Mouse (Mus musculus): ENCODE measurements at regions not wholly inside any gene's neighbourhood (a gene's known extent, or its start where the extent isn't known, plus 50 kb on each side); places are given as distances from the start of the nearest gene placed in this dataset.

DNA sequence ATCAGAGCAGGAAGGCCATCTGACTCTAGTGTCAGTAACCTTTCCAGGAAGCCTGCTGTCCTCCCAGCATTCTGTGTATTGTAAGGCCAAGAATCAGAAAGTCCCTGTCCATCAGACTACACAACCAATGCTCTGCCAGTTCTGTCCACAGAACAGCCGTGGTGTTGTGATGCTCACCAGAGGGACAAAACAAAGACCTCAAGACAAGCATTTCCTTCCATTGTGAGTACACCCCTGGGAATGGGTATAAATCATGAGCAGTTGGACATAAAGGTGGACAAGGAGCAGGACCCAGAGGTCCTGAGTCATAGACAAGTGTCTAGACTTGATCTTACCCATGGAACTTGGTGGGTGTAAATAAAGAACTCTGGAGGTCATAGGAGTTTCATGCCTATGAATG is 55.9 kb upstream of the Gadd45a start:
- Histone ChIP-seq H3K36me3 (no peaks in the 10 kb centered on the region), H3K9ac (no peak overlapping the region), H3K27me3 (peaks cover 12% of the 10 kb centered on the region; the same call in 1 of the 2 replicates), H3K9me3 (replicated peaks) (no peaks in the 10 kb centered on the region), H3K4me1 (replicated peaks) (peaks cover 7% of the 10 kb centered on the region), H3K4me2 (no peak overlapping the region), H3K27ac (no peak overlapping the region), H3K4me3 (replicated peaks) (no peak overlapping the region)
- DNase-seq: no peak
- 40% methylated on average over 1 of the region's 1 CpGs for WGBS (ENCODE audit: insufficient replicate concordance)
- ATAC-seq (ENCODE audit: low read depth): no peak

DNA sequence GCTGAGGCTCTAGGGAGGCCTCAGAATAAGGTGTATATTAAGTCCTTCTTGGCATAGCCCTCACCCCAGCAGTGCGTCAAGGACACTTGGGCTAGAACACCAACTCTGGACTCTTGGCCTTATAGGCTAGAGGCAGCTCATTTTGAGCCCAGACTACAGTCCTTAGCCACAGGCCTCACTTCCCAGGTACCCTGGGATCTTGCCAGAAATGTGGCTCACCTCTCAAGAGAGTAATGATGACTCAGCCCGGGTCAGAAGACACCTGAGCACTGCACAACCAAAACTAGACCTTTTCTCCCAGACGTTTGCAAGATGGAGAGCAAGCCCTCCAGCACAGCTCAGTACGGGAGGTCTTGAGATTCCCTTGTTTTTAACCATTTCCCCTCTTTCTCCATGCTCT is 52.9 kb upstream of the Gadd45a start:
- ATAC-seq (ENCODE audit: low read depth): no peak
- Histone ChIP-seq H3K27me3 (peaks cover 12% of the 10 kb centered on the region; the same call in 1 of the 2 replicates), H3K36me3 (no peaks in the 10 kb centered on the region), H3K4me1 (replicated peaks) (peaks cover 25% of the 10 kb centered on the region), H3K4me2 (no peak overlapping the region), H3K4me3 (replicated peaks) (no peak overlapping the region), H3K9me3 (replicated peaks) (no peaks in the 10 kb centered on the region), H3K27ac (no peak overlapping the region), H3K9ac (no peak overlapping the region)
- DNase-seq: no peak
- 77% methylated on average over 4 of the region's 4 CpGs for whole genome bisulfite sequencing (ENCODE audit: insufficient replicate concordance)

DNA sequence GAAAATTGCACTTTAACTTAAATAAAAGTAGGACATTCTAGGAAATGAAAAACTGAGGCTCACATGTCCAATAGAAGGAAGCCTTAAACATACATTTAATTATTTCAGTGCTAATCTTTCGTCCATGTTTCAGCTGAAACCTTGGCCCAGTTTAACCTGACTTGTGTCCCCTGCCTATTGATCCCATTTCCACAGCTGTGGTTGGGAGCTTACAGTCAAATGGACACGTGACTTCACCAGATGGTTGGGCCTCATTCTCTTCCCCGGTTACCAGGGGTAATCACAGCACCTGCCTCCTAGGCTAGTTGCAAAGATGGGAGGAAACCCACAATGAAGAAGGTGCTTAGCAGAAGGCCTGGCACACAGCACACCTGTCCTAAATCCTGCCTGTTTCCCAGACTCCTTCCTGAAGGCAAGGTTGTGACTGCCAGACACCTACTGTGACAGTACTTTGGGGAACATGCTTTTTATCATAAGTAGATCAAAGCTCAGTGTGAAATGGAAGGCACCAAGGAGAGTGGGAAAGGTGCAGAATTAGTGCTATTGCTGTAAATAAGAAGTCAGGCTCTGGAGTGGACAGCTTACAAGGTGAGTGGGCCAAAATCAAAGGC is 52.4 kb upstream of the Gadd45a start:
- Histone ChIP-seq H3K27ac (no peak overlapping the region), H3K4me2 (no peak overlapping the region), H3K36me3 (no peaks in the 10 kb centered on the region), H3K4me1 (replicated peaks) (peaks cover 30% of the 10 kb centered on the region), H3K4me3 (replicated peaks) (no peak overlapping the region), H3K27me3 (peaks cover 9% of the 10 kb centered on the region; the same call in 1 of the 2 replicates), H3K9me3 (replicated peaks) (no peaks in the 10 kb centered on the region), H3K9ac (no peak overlapping the region)
- 58% methylated on average over 3 of the region's 3 CpGs for WGBS (ENCODE audit: insufficient replicate concordance)
- no peak for ATAC-seq (ENCODE audit: low read depth)
- no peak for DNase-seq

DNA sequence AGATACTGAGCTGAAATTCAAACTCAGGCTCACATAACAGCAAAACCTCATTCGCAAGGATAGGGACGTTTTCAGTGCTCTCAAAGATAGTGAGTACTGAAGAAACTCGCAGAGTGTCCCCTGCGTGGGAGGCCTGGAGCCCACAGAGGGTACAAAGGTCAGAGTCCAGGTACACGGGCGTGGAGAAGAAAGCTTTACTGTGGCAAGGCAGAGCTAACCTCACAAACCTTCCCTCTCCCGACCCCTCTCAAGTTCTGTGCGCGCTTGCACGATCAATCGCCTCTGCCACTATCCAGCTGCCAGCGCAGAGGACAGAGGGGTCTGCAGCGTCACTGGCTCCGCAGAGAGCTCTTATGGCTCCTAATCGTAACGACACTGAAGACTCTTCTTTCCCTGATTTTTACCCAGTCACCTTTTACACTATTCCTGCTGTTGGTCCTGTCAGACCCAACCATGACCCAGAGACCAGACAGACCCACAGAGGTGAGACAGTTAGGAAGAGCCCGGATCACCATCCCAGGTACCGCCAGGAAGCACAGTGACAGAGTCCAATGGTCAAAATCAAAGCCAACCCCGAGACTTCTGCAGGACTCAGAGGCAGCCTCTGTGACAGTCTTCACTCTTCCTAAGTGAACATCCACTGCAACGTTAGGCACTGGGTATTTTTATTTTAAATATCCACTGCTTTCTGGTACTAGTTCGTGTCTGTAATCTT is 51.6 kb upstream of the Gadd45a start:
- DNase-seq: no peak
- Histone ChIP-seq H3K4me1 (replicated peaks) (peaks cover 36% of the 10 kb centered on the region), H3K9ac (no peak overlapping the region), H3K9me3 (replicated peaks) (no peaks in the 10 kb centered on the region), H3K27me3 (peaks cover 8% of the 10 kb centered on the region; the same call in 1 of the 2 replicates), H3K36me3 (no peaks in the 10 kb centered on the region), H3K4me2 (peak overlapping the region; percentile 6; the same call in 1 of the 2 replicates), H3K4me3 (replicated peaks) (no peak overlapping the region), H3K27ac (no peak overlapping the region)
- 72% methylated on average over 21 of the region's 21 CpGs for WGBS (ENCODE audit: insufficient replicate concordance)
- ATAC-seq (ENCODE audit: low read depth): no peak

DNA sequence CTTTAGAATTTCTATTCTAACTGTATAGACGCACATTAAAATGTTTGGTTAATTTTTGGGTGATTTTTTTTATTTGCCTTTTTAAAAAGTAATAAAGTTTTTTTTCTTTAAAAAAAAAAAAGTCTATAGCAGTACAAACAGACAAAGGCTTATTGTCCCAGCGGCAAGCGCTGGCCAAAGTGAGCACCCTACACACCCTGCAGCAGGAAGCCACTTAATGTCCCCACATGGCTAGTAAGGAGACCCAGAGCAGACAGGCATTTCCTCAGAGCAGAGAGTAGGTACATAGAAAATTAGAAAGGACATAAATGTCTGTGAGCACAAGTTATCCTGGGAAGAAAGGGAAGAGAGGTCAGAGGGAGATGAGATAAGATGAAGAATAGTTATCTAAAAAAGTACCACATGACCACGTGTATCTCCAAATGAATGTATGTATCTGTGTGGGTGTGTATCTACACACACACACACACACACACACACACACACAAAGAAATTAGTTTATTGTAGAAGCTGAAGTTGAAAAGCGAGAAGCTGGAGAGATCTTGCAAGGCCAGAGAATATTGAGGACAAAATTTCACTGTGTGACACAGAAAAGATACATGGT is 50.7 kb upstream of the Gadd45a start:
- Histone ChIP-seq H3K27me3 (peaks cover 7% of the 10 kb centered on the region; the same call in 1 of the 2 replicates), H3K4me1 (replicated peaks) (peaks cover 36% of the 10 kb centered on the region), H3K27ac (no peak overlapping the region), H3K4me2 (no peak overlapping the region), H3K36me3 (no peaks in the 10 kb centered on the region), H3K9ac (no peak overlapping the region), H3K4me3 (replicated peaks) (no peak overlapping the region), H3K9me3 (replicated peaks) (no peaks in the 10 kb centered on the region)
- no peak for DNase-seq
- no peak for ATAC-seq (ENCODE audit: low read depth)
- WGBS (ENCODE audit: insufficient replicate concordance): 51% methylated on average over 5 of the region's 5 CpGs

DNA sequence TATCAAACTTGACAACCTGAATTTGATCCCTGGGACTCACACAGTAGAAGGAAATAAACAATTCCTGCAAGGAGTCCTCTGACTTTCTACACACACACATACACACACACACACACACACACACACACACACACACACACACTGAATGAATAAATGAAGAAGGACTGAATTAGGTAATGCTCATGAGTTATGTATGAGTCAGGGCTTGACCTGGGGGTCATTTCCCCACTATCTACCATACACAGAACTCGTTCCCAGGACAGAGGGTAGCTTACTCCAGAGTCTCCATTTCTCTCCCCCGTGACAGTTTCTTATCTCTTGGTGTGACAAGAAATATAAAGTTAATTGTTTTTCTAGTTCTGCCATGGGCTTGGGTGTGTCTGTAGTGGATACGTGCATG is 50.1 kb upstream of the Gadd45a start:
- Histone ChIP-seq H3K4me3 (replicated peaks) (no peak overlapping the region), H3K4me1 (replicated peaks) (peaks cover 36% of the 10 kb centered on the region), H3K36me3 (no peaks in the 10 kb centered on the region), H3K9me3 (replicated peaks) (no peaks in the 10 kb centered on the region), H3K9ac (no peak overlapping the region), H3K27me3 (peaks cover 2% of the 10 kb centered on the region; the same call in 1 of the 2 replicates), H3K4me2 (no peak overlapping the region), H3K27ac (peak overlapping the region; percentile 48; the same call in 1 of the 2 replicates)
- ATAC-seq (ENCODE audit: low read depth) (0 out of 2 replicates have a peak, but pooled peaks have one; percentile 19), DNase-seq (no peak)
- WGBS (ENCODE audit: insufficient replicate concordance): 15% methylated on average over 3 of the region's 3 CpGs

All from liver, embryonic 13.5 days (tissue).